Mouse (Mus musculus) forebrain, embryonic 15.5 days (tissue): ENCODE data around the gene Frmd6. TPM values are rescaled to one million over a fixed set of nuclear protein-coding genes. Genes with fewer than 3 reads are reported as not detected.
A peak's percentile ranks its signal among the peaks of the same experiment; 100 is the strongest.

ENCODE experiments used
- ATAC-seq: fragments of 200-750 bp; cut with Nextera tagmentation; replicated peaks from 2 replicates; pipeline ENCODE4 v1.8.0; 2017; ENCODE audit warnings: mild to moderate bottlenecking, moderate TSS enrichment, moderate library complexity
- H3K27ac ChIP-seq: fragments of 300-500 bp; sonication (generic); replicated peaks from 2 replicates; pipeline ENCODE4 v1.5.1; 2015; ENCODE audit warnings: mild to moderate bottlenecking, inconsistent platforms
- H3K27me3 ChIP-seq: fragments of 300-500 bp; sonication (generic); 2 replicates; pipeline ENCODE4 v1.6.1; 2015; ENCODE audit warnings: inconsistent platforms
- H3K36me3 ChIP-seq: fragments of 300-500 bp; sonication (generic); 2 replicates; pipeline ENCODE4 v1.6.1; 2015; ENCODE audit warnings: mild to moderate bottlenecking, inconsistent platforms
- H3K4me1 ChIP-seq: fragments of 300-500 bp; sonication (generic); 2 replicates; pipeline ENCODE4 v1.6.1; 2015; ENCODE audit warnings: inconsistent platforms
- H3K4me2 ChIP-seq: fragments of 300-500 bp; sonication (generic); replicated peaks from 2 replicates; pipeline ENCODE4 v1.6.1; 2015; ENCODE audit warnings: mild to moderate bottlenecking, inconsistent platforms
- H3K4me3 ChIP-seq: fragments of 300-500 bp; sonication (generic); 2 replicates; pipeline ENCODE4 v1.5.1; 2015; ENCODE audit warnings: mild to moderate bottlenecking, inconsistent platforms
- H3K9ac ChIP-seq: fragments of 300-500 bp; sonication (generic); replicated peaks from 2 replicates; pipeline ENCODE4 v1.6.1; 2015; ENCODE audit warnings: mild to moderate bottlenecking, inconsistent platforms
- H3K9me3 ChIP-seq: fragments of 300-500 bp; sonication (generic); 2 replicates; pipeline ENCODE4 v1.6.1; 2016; ENCODE audit warnings: inconsistent platforms
- WGBS: fragments of 180-500 bp; shearing (Covaris S2); methylation state at CpG from one replicate; pipeline ENCODE4 v1.1.7; 2015; ENCODE audit warnings: mixed read lengths; 5-methylcytosine and 5-hydroxymethylcytosine counted together
- polyA plus RNA-seq: library from polyadenylated mRNA; unstranded; fragments of >200 nt; fragmentation: Nextera tagmentation; extraction: Ambion mirVana; gene quantifications from 2 replicates; pipeline ENCODE4 v1.2.1, GENCODE M21; 2015

Frmd6 gene
- polyA plus RNA-seq, 1 experiment from 2014 or later: 11.9 TPM

DNA sequence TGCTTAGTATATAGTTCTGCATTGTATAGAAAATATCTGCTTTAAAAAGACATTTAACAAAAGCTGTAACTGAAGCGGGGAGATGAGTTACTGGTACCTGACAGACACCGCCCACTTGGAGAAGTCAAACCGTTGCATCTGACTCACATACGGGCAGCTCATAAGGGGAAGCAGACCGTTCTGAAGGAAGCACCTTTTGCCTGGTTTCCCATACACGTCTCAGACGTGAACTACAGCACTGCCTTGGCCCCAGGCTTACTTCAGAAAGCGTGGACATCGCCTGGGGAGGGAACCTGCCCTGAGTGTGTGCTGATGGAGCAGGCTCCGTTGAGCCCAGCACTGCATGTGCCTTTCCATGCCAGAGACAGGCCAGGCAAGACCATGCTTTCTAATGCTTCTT is 60.3 kb downstream of the Frmd6 start:
- H3K27me3 ChIP-seq: no peaks in the 10 kb centered on the region
- H3K27ac ChIP-seq: no peak overlapping the region
- no peaks in the 10 kb centered on the region for H3K36me3 ChIP-seq
- H3K4me1 ChIP-seq: peaks cover 11% of the 10 kb centered on the region; the same call in 1 of the 2 replicates
- 82% methylated on average over 10 of the region's 10 CpGs for WGBS
- no peak overlapping the region for H3K4me2 ChIP-seq
- no peak overlapping the region for H3K9ac ChIP-seq
- no peak for ATAC-seq
- no peaks in the 10 kb centered on the region for H3K9me3 ChIP-seq
- no peak overlapping the region for H3K4me3 ChIP-seq

- no peak for ATAC-seq
- WGBS: 72% methylated on average over 5 of the region's 5 CpGs
- Histone ChIP-seq H3K9ac (no peak overlapping the region), H3K4me2 (no peak overlapping the region), H3K27me3 (no peaks in the 10 kb centered on the region), H3K9me3 (no peaks in the 10 kb centered on the region), H3K4me1 (no peaks in the 10 kb centered on the region), H3K27ac (no peak overlapping the region), H3K36me3 (peaks cover 6% of the 10 kb centered on the region; the same call in 1 of the 2 replicates), H3K4me3 (no peak overlapping the region)
Observed at GRCm38 (mm10) chr12:70890405-70890804, 65.1 kb downstream of the Frmd6 start.

- Histone ChIP-seq H3K27me3 (no peaks in the 10 kb centered on the region), H3K4me2 (no peak overlapping the region), H3K4me1 (no peaks in the 10 kb centered on the region), H3K27ac (no peak overlapping the region), H3K4me3 (no peak overlapping the region), H3K9me3 (no peaks in the 10 kb centered on the region), H3K36me3 (peaks cover 6% of the 10 kb centered on the region; the same call in 1 of the 2 replicates), H3K9ac (no peak overlapping the region)
- no peak for ATAC-seq
- WGBS: 89% methylated on average over 8 of the region's 8 CpGs
Observed at GRCm38 (mm10) chr12:70890874-70891470, 65.7 kb downstream of the Frmd6 start.

GRCm38 (mm10) chr12:70895275-70895674 is 70.0 kb downstream of the Frmd6 start:
- Histone ChIP-seq H3K36me3 (peaks cover 9% of the 10 kb centered on the region), H3K4me1 (no peaks in the 10 kb centered on the region), H3K27ac (no peak overlapping the region), H3K9ac (no peak overlapping the region), H3K4me2 (no peak overlapping the region), H3K4me3 (no peak overlapping the region), H3K27me3 (no peaks in the 10 kb centered on the region), H3K9me3 (no peaks in the 10 kb centered on the region)
- 88% methylated on average over 7 of the region's 7 CpGs for WGBS
- no peak for ATAC-seq

DNA sequence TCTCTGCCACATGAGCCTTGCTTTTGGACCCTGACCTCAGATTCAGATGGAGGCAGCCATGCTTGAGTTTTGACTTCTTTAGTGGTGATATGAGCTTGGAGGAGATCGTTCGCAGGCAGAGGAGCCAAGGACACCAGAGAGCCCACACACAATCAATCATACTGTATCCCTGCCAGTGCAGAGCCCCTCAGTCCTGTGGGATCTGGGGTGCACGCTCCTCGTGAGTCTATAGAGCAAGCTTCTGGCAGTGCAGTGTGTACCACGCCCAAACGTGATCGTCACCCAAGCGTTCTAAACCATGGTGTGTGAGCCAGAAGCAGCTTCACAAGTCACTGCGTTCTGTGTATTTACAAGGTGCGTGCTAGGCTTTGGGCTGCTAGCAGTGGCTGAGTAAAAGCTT is 70.8 kb downstream of the Frmd6 start:
- no peak overlapping the region for H3K4me3 ChIP-seq
- H3K27me3 ChIP-seq: no peaks in the 10 kb centered on the region
- ATAC-seq: no peak
- no peak overlapping the region for H3K9ac ChIP-seq
- 89% methylated on average over 10 of the region's 10 CpGs for WGBS
- H3K4me2 ChIP-seq: no peak overlapping the region
- no peak overlapping the region for H3K27ac ChIP-seq
- H3K36me3 ChIP-seq: peaks cover 7% of the 10 kb centered on the region
- no peaks in the 10 kb centered on the region for H3K4me1 ChIP-seq
- no peaks in the 10 kb centered on the region for H3K9me3 ChIP-seq

- WGBS: 76% methylated on average over 8 of the region's 8 CpGs
- peaks cover 6% of the 10 kb centered on the region for H3K36me3 ChIP-seq
- H3K27ac ChIP-seq: no peak overlapping the region
- H3K9ac ChIP-seq: no peak overlapping the region
- H3K4me2 ChIP-seq: no peak overlapping the region
- H3K9me3 ChIP-seq: no peaks in the 10 kb centered on the region
- H3K4me3 ChIP-seq: no peak overlapping the region
- ATAC-seq: no peak
- H3K27me3 ChIP-seq: no peaks in the 10 kb centered on the region
- no peaks in the 10 kb centered on the region for H3K4me1 ChIP-seq
Observed at GRCm38 (mm10) chr12:70897434-70897833, 72.1 kb downstream of the Frmd6 start.

DNA sequence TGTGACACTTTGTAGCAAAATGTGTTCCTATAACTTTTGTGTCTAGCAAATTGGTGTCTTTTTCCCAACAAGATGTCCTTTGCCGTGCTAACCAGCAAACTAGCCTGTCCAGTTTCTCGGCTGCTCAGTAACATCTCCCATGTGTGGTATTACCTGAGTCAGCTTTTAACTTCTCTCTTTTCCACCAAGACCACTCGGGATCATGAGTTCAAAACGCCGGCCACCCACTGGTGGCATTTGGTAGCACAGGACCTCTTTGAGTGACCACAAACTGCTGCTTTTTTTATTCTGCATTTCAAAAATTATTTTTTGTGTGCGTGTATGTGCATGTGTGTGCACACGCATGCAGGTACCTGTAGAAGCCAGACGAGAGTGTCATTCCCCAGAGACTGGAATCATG is 73.1 kb downstream of the Frmd6 start:
- WGBS: 88% methylated on average over 8 of the region's 8 CpGs
- Histone ChIP-seq H3K27ac (no peak overlapping the region), H3K4me1 (no peaks in the 10 kb centered on the region), H3K9me3 (no peaks in the 10 kb centered on the region), H3K4me3 (no peak overlapping the region), H3K27me3 (no peaks in the 10 kb centered on the region), H3K9ac (no peak overlapping the region), H3K36me3 (peaks cover 2% of the 10 kb centered on the region; the same call in 1 of the 2 replicates), H3K4me2 (no peak overlapping the region)
- no peak for ATAC-seq

GRCm38 (mm10) chr12:70904471-70904870 is 79.2 kb downstream of the Frmd6 start:
- no peaks in the 10 kb centered on the region for H3K36me3 ChIP-seq
- no peak overlapping the region for H3K4me2 ChIP-seq
- no peak overlapping the region for H3K4me3 ChIP-seq
- 94% methylated on average over 10 of the region's 10 CpGs for WGBS
- H3K4me1 ChIP-seq: no peaks in the 10 kb centered on the region
- H3K27ac ChIP-seq: no peak overlapping the region
- no peak overlapping the region for H3K9ac ChIP-seq
- no peaks in the 10 kb centered on the region for H3K9me3 ChIP-seq
- no peak for ATAC-seq
- H3K27me3 ChIP-seq: no peaks in the 10 kb centered on the region

DNA sequence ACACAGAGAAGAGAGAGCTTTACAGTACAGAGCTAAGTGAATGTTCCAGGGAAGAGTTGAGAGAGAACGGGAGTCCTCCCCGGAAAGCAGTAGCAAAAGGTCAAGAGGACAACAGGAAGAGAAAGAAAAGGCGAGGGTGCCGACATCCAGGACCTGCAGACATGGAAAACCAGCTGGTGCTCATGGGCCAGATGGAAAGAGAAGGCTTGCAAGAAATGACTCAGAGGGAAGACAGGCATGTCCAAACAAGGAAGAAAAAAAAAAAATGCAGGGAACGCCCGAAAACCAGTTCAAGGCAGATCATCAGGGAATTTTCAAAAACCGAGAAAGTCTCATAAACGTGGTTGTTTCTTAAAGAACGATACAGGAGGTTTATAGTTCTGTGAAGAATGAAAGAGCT is 81.6 kb downstream of the Frmd6 start:
- no peak overlapping the region for H3K27ac ChIP-seq
- no peak overlapping the region for H3K9ac ChIP-seq
- no peak overlapping the region for H3K4me3 ChIP-seq
- no peak for ATAC-seq
- no peaks in the 10 kb centered on the region for H3K36me3 ChIP-seq
- no peak overlapping the region for H3K4me2 ChIP-seq
- no peaks in the 10 kb centered on the region for H3K27me3 ChIP-seq
- no peaks in the 10 kb centered on the region for H3K4me1 ChIP-seq
- 91% methylated on average over 9 of the region's 9 CpGs for WGBS
- no peaks in the 10 kb centered on the region for H3K9me3 ChIP-seq

- Histone ChIP-seq H3K27me3 (no peaks in the 10 kb centered on the region), H3K9ac (no peak overlapping the region), H3K4me3 (no peak overlapping the region), H3K9me3 (no peaks in the 10 kb centered on the region), H3K27ac (no peak overlapping the region), H3K4me2 (no peak overlapping the region), H3K4me1 (no peaks in the 10 kb centered on the region), H3K36me3 (no peaks in the 10 kb centered on the region)
- ATAC-seq: no peak
- WGBS: 80% methylated on average over 11 of the region's 11 CpGs
Observed at GRCm38 (mm10) chr12:70907651-70908050, 82.3 kb downstream of the Frmd6 start.

- Histone ChIP-seq H3K9ac (no peak overlapping the region), H3K27me3 (no peaks in the 10 kb centered on the region), H3K9me3 (no peaks in the 10 kb centered on the region), H3K4me2 (no peak overlapping the region), H3K36me3 (no peaks in the 10 kb centered on the region), H3K4me3 (no peak overlapping the region), H3K27ac (no peak overlapping the region), H3K4me1 (no peaks in the 10 kb centered on the region)
- WGBS: 74% methylated on average over 4 of the region's 4 CpGs
- no peak for ATAC-seq
Observed at GRCm38 (mm10) chr12:70908076-70908475, 82.8 kb downstream of the Frmd6 start.

DNA sequence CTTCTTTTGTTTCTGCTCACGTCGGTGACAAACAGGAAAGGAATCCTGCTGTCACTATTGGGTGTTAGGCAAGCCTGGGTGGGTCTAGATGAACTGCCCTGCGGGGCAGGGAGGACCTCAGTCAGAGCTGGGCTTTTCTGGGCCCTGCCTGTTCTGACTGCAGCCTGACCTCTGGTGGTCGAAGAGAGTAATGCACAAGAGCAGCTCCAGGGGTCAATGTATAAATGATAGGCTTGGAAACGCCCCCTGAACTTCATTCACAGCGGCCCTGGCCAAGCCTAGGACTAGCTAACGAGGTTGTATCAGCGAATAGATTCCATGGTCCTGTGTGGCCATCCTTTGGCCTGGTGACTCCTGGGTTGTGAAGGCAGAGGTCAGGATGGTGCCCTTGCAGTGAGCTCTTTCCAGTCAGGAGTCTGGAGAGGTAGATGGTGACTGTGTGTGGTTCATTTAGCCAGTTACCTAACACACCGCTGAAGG is 85.0 kb downstream of the Frmd6 start:
- Histone ChIP-seq H3K4me2 (no peak overlapping the region), H3K27me3 (no peaks in the 10 kb centered on the region), H3K36me3 (no peaks in the 10 kb centered on the region), H3K9me3 (no peaks in the 10 kb centered on the region), H3K4me1 (no peaks in the 10 kb centered on the region), H3K27ac (no peak overlapping the region), H3K4me3 (no peak overlapping the region), H3K9ac (no peak overlapping the region)
- WGBS: 11% methylated on average over 9 of the region's 9 CpGs
- ATAC-seq: peak; percentile 51

DNA sequence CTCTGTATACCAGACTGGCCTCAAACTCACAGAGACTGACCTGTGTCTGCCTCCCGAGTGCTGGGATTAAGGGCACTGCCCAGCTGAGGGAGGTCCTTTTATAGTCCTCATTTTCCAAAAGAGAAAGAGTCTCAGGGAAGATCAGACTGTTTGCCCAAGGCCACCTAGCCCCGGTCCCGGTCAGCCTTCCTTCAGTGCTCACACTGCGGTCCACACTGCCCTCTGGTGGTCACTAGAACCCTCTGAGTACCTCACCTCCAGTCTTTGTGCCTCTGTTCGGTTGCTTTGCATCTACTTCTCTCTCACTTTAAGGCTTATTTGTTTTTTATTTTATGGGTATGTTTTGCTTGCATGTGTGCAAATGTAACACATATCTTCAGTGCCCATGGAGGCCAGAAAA is 85.7 kb downstream of the Frmd6 start:
- no peaks in the 10 kb centered on the region for H3K9me3 ChIP-seq
- no peak overlapping the region for H3K4me3 ChIP-seq
- no peaks in the 10 kb centered on the region for H3K27me3 ChIP-seq
- peak; percentile 62; the same call in 1 of the 2 replicates for ATAC-seq
- WGBS: 10% methylated on average over 5 of the region's 5 CpGs
- H3K4me2 ChIP-seq: no peak overlapping the region
- H3K4me1 ChIP-seq: no peaks in the 10 kb centered on the region
- H3K9ac ChIP-seq: no peak overlapping the region
- H3K36me3 ChIP-seq: no peaks in the 10 kb centered on the region
- no peak overlapping the region for H3K27ac ChIP-seq
